Mouse (Mus musculus) brain, embryonic 14.5 days (tissue): ENCODE data around the gene Crlf1.

Experiments
- CTCF ChIP-seq: fragments of 200-500 bp; IDR thresholded peaks from 2 replicates; pipeline ENCODE4 v1.5.1; 2012; ENCODE audit warnings: inconsistent platforms, mild to moderate bottlenecking, moderate library complexity, borderline replicate concordance; ENCODE audit not compliant: insufficient read depth, insufficient read length; ENCODE audit errors: extremely low read depth
- POLR2A ChIP-seq: fragments of 200-500 bp; IDR thresholded peaks from 2 replicates; pipeline ENCODE4 v1.6.1; 2012; ENCODE audit warnings: mild to moderate bottlenecking, inconsistent platforms, borderline replicate concordance; ENCODE audit not compliant: poor library complexity, insufficient read depth, insufficient read length, severe bottlenecking; ENCODE audit errors: extremely low read depth

- TF ChIP-seq CTCF = no peak
- TF ChIP-seq POLR2A = no peak
Observed at GRCm38 (mm10) chr8:70552836-70553235, 59.9 kb downstream of the Crlf1 start.
